Mouse (Mus musculus): ENCODE results near the gene Socs2.

DNA sequence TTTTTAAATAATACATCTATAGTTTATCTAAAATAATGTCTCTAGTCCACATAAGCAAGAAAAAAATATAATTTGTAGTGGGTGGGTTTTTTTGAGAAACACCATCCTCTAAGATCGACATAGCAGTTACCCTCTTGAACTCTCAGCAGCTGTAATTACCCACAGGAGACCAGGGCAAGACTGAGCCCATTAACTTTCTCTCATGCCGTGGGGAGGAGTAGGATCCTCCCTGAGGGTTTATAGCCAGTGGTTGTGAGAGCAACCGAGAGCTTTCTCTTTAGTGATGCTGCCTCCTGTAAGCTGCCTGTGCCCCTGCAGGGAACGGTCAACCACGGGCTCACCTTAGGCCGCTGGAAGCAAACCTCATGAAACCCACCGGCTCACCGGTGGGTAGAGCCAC, 24.9 kb downstream of the Socs2 start:
- TF ChIP-seq EP300 (IDR thresholded peaks at IDR 0.05; ENCODE audit: low read depth) (no peak), CTCF (IDR thresholded peaks at IDR 0.05; ENCODE audit: low read depth) (no peak)

Measured in liver, embryonic 14.5 days (tissue).